Comparison of ENCODE assay signal across 17 mouse cellular contexts in the genomic region with DNA sequence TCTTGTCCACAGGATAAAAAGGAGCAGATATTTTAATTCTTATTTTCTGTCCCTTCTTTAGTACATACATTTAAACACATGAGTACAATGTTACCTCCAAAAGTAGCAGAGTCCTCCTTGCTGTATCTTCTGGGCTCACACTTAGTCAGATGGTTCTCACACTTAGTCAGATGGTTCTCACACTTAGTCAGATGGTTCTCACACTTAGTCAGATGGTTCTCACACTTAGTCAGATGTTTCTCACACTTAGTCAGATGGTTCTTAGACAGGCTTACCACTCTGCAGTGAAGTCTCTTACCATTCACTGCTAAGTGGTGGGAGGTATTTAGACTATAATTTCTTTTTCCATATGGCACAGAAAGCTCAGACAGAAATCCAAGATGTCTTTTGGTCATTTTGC.
"Had no signal": no experiment of that assay in that cellular context is flagged by ENCODE, and none has a peak within 500 bp of the region (broad histone marks: within the 10 kb centered on the region; RNA-seq: fewer than 3 reads in every experiment).

No protein-coding gene starts in this region.

- ATAC-seq: hindbrain, postnatal 0 days; intestine, embryonic 15.5 days; intestine, postnatal 0 days; liver, embryonic 12.5 days had no signal

- DNase-seq: gastrocnemius, adult 2 months; gastrocnemius, postnatal 10 days; gastrocnemius, postnatal 25 days; heart, adult 18-20 months; heart, postnatal 14 days; heart, postnatal 36 days; kidney, adult 18-20 months; kidney, adult 8-10 months; kidney, postnatal 10 days; kidney, postnatal 25 days; kidney, postnatal 4 days; layer of hippocampus, postnatal 36 days; left cerebral cortex, postnatal 4 days had no signal
